Mouse (Mus musculus) midbrain, embryonic 10.5 days (tissue): ENCODE measurements around the gene Coasy. TPM values are rescaled to one million over a fixed set of nuclear protein-coding genes. Genes with fewer than 3 reads are reported as not detected.

Experiments
- DNase-seq: peaks from one replicate; pipeline ENCODE4 v3.0.0-alpha.2; 2017; ENCODE audit warnings: low spot score
- H3K27ac ChIP-seq: fragments of 300-500 bp; sonication (generic); replicated peaks from 2 replicates; pipeline ENCODE4 v1.5.1; 2016; ENCODE audit warnings: mild to moderate bottlenecking
- H3K27me3 ChIP-seq: fragments of 300-500 bp; sonication (generic); 2 replicates; pipeline ENCODE4 v1.6.1; 2016; ENCODE audit warnings: low read depth, mild to moderate bottlenecking; ENCODE audit not compliant: poor library complexity, severe bottlenecking
- H3K36me3 ChIP-seq: fragments of 300-500 bp; sonication (generic); 2 replicates; pipeline ENCODE4 v1.6.1; 2016; ENCODE audit warnings: mild to moderate bottlenecking, moderate library complexity
- H3K4me1 ChIP-seq: fragments of 300-500 bp; sonication (generic); 2 replicates; pipeline ENCODE4 v1.6.1; 2016
- H3K4me3 ChIP-seq: fragments of 300-500 bp; sonication (generic); 2 replicates; pipeline ENCODE4 v1.5.1; 2016; ENCODE audit warnings: mild to moderate bottlenecking, moderate library complexity
- H3K9me3 ChIP-seq: fragments of 300-500 bp; sonication (generic); replicated peaks from 2 replicates; pipeline ENCODE4 v1.6.1; 2016; ENCODE audit warnings: mild to moderate bottlenecking
- WGBS: fragments of 180-500 bp; shearing (Covaris S2); methylation state at CpG from one replicate; pipeline ENCODE4 v1.1.7; 2016; 5-methylcytosine and 5-hydroxymethylcytosine counted together
- polyA plus RNA-seq: library from polyadenylated mRNA; unstranded; fragments of >200 nt; fragmentation: Nextera tagmentation; extraction: Ambion mirVana; gene quantifications from 2 replicates; pipeline ENCODE4 v1.2.1, GENCODE M21; 2016

Gene Coasy
- polyA plus RNA-seq, 1 experiment from 2014 or later: 57.5 TPM

DNA sequence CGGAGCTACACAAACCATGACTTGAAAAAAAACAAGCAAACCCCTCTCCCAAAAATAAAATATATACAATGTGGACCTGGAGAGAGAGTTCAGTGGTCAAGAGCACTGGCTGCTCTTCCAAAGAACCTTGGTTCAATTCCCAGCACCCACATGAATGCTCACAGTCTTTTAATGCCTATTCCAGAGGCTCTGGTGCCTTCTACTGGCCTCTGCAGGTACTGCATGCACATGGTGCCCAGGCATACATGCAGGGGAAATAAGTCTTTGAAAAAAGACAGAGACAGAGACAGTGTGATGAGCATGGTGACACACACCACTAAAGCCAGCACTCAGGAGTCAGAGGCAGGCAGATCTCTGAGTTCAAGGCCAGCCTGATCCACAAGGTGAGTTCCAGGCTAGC lies 28.4 kb upstream of the Coasy start:
- no peaks in the 10 kb centered on the region for H3K9me3 ChIP-seq
- no peak for DNase-seq
- 97% methylated on average over 1 of the region's 1 CpGs for WGBS
- peaks cover 6% of the 10 kb centered on the region for H3K4me1 ChIP-seq
- H3K27me3 ChIP-seq: no peaks in the 10 kb centered on the region
- H3K4me3 ChIP-seq: no peak overlapping the region
- H3K36me3 ChIP-seq: peaks cover 93% of the 10 kb centered on the region
- H3K27ac ChIP-seq: no peak overlapping the region

DNA sequence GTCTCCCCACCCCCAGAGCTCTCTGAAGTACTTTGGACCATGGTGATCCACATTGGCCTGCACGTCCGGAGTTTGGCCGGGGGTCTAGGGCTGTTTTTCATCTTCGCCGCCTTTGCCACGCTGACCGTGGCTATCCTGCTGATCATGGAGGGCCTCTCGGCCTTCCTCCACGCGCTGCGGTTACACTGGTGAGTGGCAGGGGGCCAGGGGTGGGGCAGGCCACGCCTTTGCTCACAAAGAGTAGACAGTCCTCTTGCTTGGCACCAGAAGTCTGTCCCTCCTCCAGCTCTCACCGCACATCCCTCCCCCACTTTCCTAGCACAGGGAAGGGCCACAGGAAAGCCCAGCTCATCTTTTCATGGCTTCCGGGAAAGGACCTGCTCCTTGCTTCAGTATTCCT lies 26.9 kb upstream of the Coasy start:
- Histone ChIP-seq H3K27ac (no peak overlapping the region), H3K27me3 (no peaks in the 10 kb centered on the region), H3K36me3 (peaks cover 93% of the 10 kb centered on the region), H3K9me3 (no peaks in the 10 kb centered on the region), H3K4me3 (no peak overlapping the region), H3K4me1 (peaks cover 16% of the 10 kb centered on the region)
- DNase-seq: no peak
- WGBS: 90% methylated on average over 14 of the region's 14 CpGs

DNA sequence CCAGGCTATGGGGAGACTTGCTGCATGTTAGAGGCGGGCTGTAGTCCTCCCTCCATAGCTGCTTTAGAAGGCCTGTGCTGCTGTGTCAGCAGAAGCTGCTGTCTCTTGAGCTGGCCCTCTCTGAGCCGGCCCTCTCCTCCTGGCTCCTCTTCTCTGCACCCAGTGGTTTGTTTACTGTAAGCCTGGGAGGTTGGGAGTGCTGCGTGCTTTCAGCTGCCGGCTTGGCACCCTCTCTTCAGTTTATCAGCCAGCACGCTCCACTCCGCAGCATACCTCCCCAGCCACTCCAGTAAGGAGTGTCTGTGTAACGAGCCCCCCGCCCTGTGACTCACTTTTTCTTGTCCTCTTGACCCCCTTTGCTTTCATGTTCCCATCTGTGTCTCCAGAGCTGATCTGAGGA lies 25.5 kb upstream of the Coasy start:
- Histone ChIP-seq H3K4me3 (no peak overlapping the region), H3K9me3 (no peaks in the 10 kb centered on the region), H3K4me1 (peaks cover 16% of the 10 kb centered on the region), H3K27me3 (no peaks in the 10 kb centered on the region), H3K27ac (no peak overlapping the region), H3K36me3 (peaks cover 92% of the 10 kb centered on the region)
- WGBS: 60% methylated on average over 8 of the region's 8 CpGs
- DNase-seq: no peak

DNA sequence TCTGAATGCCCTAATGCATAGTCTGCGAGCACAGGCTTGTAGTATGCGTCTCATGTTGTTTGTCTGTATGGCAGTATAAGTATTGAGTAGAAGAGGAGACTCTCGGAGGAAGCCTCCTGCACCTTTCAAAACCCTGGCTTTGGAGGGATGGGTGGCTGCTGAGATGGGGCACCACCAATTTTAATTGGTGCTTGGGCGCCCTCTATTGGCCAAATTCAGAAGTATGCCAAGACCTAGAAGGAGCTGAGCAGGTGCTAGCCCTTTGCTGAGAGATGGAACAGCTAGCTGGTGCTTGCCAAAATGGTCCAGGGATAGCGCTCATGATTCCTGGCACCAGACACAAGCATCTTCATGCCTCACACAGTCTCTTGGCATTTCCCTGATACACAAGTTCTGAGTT lies 24.5 kb upstream of the Coasy start:
- H3K9me3 ChIP-seq: no peaks in the 10 kb centered on the region
- H3K27ac ChIP-seq: no peak overlapping the region
- peaks cover 92% of the 10 kb centered on the region for H3K36me3 ChIP-seq
- WGBS: 36% methylated on average over 5 of the region's 5 CpGs
- H3K4me3 ChIP-seq: no peak overlapping the region
- H3K27me3 ChIP-seq: no peaks in the 10 kb centered on the region
- peaks cover 17% of the 10 kb centered on the region for H3K4me1 ChIP-seq
- peak; percentile 72 for DNase-seq

DNA sequence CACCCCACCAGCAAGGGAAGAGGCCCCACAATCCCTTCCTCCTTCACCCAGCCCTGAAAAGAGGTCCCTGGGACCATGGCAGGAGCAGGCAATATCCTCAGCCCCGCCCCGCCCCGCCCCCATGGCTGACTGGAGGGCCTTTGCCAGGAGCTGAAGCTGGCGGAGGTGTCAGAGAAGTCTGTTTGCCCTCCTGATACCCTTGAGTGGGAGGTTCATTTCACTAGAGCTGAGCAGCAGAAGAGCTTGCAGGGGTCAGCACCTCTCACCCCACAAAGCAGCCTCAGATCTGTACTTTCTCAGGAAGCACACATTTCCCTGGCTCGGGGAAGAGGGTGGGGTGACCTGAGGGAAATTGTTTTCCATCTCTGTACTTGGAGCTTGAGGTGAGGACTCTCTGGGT lies 23.6 kb upstream of the Coasy start:
- H3K4me3 ChIP-seq: no peak overlapping the region
- WGBS: 74% methylated on average over 5 of the region's 5 CpGs
- peaks cover 26% of the 10 kb centered on the region for H3K4me1 ChIP-seq
- no peaks in the 10 kb centered on the region for H3K9me3 ChIP-seq
- DNase-seq: no peak
- H3K27me3 ChIP-seq: no peaks in the 10 kb centered on the region
- H3K27ac ChIP-seq: no peak overlapping the region
- H3K36me3 ChIP-seq: peaks cover 92% of the 10 kb centered on the region

DNA sequence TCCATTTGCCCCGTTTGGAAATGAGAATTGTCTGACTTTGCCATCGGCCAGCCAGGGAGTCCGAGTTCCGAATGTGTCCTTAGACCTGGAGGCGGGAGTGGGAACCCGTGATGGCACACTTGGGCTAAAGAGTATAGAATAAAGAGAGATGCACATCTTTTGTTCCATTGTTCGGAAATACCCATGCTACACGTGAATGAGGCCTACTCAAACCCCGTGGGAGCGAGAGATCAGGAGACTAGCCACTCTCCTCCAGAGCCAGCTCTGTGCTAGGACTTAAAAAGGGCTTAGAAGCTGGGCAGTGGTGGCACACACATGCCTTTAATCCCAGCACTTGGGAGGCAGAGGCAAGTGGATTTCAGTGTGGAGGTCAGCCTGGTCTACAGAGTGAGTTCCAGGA lies 22.9 kb upstream of the Coasy start:
- no peak for DNase-seq
- peaks cover 29% of the 10 kb centered on the region for H3K4me1 ChIP-seq
- no peaks in the 10 kb centered on the region for H3K9me3 ChIP-seq
- no peak overlapping the region for H3K4me3 ChIP-seq
- peaks cover 90% of the 10 kb centered on the region for H3K36me3 ChIP-seq
- no peaks in the 10 kb centered on the region for H3K27me3 ChIP-seq
- WGBS: 81% methylated on average over 10 of the region's 10 CpGs
- no peak overlapping the region; the same call in 1 of the 2 replicates for H3K27ac ChIP-seq

DNA sequence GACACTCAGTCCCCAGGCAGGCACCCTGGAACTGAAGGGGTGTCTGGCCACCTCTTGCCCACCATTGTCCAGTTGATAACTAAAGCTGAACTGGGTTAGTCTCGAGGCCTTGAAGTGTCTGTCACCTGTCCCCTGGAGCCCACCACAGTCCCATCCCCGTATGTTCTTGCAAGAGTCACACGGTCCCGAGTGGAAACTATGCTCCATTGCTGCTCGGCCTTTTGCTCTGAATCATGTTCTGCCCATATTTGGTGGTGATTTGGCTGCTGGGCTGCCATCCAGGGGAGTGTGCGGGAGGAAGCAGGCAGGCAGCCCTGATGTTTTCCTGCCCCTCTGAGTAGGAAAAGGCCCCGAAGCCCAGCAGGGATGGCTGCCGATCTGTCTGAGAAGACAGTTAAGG lies 22.2 kb upstream of the Coasy start:
- WGBS: 74% methylated on average over 8 of the region's 8 CpGs
- H3K27ac ChIP-seq: 0 out of 2 replicates have a peak overlapping the region, but pooled peaks have one; percentile 20
- peaks cover 83% of the 10 kb centered on the region for H3K36me3 ChIP-seq

DNA sequence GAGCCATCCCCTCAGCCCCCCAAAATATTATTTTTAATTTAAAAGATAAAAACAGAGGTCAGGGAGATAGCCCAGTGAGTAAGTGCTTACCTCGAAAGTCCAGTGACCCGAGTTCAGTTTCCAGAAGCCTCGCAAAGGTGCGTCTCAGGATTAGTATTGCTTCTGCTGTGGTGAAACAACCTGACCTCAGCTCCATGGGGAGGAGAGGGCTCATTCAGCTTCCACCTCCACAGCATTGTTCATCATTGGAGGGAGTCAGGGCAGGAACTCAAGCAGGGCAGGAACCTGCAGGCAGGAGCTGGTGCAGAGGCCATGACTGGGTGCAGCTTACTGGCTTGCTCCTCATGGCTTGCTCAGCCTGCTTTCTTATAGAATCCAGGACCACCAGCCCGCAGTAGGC lies 21.3 kb upstream of the Coasy start:
- 96% methylated on average over 5 of the region's 5 CpGs for WGBS
- Histone ChIP-seq H3K9me3 (no peaks in the 10 kb centered on the region), H3K27me3 (no peaks in the 10 kb centered on the region), H3K4me1 (peaks cover 30% of the 10 kb centered on the region), H3K4me3 (no peak overlapping the region), H3K36me3 (peaks cover 74% of the 10 kb centered on the region), H3K27ac (no peak overlapping the region)
- no peak for DNase-seq

More for the DNA sequence above, 22.2 kb upstream of the Coasy start:
- Histone ChIP-seq H3K9me3 (no peaks in the 10 kb centered on the region), H3K4me3 (no peak overlapping the region), H3K27me3 (no peaks in the 10 kb centered on the region), H3K4me1 (peaks cover 29% of the 10 kb centered on the region)
- DNase-seq: no peak

DNA sequence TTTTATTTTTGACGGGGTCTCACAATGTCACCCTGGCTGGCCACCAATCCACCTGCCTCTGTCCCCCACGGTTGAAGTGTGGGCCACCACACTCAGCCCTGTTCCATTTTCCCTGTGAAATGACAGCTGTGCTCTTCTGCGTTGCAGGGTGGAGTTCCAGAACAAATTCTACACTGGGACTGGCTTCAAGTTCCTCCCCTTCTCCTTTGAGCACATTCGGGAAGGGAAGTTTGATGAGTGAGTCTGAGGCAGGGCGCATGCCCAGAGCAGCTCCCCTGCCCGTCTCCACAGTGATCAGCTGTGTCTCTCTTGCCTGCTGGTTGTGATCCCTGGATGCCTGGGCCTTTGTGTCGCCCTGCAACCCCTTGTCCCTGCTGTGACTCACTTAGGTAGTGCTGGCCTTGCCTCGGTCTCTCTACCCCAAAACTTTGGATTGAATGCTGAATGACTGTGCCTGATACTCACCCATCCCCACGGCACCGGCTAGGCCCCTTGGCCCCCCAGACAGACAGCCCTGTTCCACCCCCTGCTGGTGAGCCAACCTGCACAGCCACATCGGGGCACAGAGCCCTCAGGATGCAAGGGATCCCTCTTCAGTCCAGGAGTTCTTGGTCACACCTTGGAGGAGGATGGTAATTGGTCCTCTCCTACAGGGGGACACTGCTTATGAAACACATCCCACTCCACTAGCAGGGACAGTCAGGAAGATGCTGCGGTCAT lies 20.0 kb upstream of the Coasy start:
- 75% methylated on average over 12 of the region's 12 CpGs for WGBS
- H3K4me3 ChIP-seq: no peak overlapping the region
- H3K27me3 ChIP-seq: no peaks in the 10 kb centered on the region
- H3K4me1 ChIP-seq: peaks cover 41% of the 10 kb centered on the region
- no peak for DNase-seq
- no peaks in the 10 kb centered on the region for H3K9me3 ChIP-seq
- no peak overlapping the region for H3K27ac ChIP-seq
- peaks cover 61% of the 10 kb centered on the region for H3K36me3 ChIP-seq

DNA sequence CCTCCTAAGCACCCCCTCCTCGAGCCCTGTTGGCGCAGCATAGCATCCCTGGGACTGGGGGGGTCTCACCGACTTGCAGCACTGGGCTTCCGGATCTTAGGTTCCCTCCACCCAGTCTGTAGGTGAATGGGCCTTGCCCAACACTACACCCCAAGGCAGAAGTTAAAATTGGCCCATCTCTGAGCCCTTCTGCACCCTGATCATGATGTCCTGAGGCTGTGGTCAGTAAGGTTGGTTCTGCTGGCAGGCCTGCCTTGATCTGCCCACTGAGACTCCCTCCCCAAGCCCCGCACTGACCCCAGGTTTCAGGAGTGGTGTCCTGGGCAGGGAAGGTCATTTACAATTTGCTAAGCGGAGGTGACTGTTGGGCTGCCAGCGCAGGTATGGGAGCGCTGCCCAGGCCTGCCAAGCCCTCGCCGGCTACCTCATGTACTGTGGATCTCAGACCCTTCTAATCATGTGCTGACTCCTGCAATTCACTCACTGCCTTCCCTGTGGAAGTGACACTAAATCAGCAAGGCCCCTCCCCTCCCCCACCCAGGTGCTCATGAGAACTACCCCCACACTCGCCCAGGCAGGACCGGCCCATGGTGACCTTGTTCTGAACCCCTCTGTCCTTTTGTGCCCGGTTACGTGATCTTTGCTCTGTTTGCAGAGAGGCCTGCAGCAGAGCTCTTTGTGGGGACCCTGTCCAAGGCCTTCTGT lies 19.2 kb upstream of the Coasy start:
- peak overlapping the region; percentile 49 for H3K27ac ChIP-seq
- DNase-seq: no peak

DNA sequence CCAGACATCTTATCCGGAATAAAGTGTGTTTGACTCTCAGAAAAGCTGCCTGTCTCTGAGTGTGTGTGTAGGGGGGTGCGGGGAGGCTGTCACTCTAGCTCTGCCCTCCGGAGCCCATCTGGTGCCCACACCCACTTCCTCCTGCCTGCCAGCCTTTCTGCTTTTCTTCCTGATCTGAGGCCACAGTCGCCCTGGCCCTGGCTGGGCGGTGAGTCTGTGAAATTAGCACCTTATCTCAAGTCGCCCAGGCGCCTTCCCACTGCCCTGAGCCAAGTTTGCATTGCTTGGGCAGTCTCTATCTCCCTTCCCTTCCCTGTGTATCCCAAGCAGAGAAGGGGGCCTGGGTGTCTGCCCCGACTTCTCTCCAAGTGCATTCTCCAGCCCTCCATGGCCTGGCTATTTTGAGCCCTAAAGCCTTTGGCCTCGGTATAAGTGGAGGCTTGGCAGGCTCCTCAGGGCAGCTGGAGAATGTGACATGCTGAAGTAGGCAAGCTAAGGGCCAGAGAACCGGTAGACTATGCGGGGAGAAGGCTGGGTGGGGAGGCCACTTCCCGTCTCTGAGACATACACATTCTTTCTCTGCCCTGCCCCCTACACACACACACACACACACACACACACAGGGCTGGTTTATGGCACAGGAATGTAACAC lies 18.6 kb upstream of the Coasy start:
- Histone ChIP-seq H3K27ac (peak overlapping the region; percentile 49), H3K4me1 (peaks cover 36% of the 10 kb centered on the region), H3K36me3 (peaks cover 52% of the 10 kb centered on the region), H3K9me3 (no peaks in the 10 kb centered on the region), H3K4me3 (no peak overlapping the region), H3K27me3 (peaks cover 15% of the 10 kb centered on the region)
- no peak for DNase-seq
- WGBS: 72% methylated on average over 12 of the region's 12 CpGs

More for the DNA sequence above, 19.2 kb upstream of the Coasy start:
- H3K4me1 ChIP-seq: peaks cover 41% of the 10 kb centered on the region
- peaks cover 8% of the 10 kb centered on the region; the same call in 1 of the 2 replicates for H3K27me3 ChIP-seq
- H3K9me3 ChIP-seq: no peaks in the 10 kb centered on the region
- WGBS: 86% methylated on average over 14 of the region's 14 CpGs
- no peak overlapping the region for H3K4me3 ChIP-seq
- H3K36me3 ChIP-seq: peaks cover 59% of the 10 kb centered on the region

DNA sequence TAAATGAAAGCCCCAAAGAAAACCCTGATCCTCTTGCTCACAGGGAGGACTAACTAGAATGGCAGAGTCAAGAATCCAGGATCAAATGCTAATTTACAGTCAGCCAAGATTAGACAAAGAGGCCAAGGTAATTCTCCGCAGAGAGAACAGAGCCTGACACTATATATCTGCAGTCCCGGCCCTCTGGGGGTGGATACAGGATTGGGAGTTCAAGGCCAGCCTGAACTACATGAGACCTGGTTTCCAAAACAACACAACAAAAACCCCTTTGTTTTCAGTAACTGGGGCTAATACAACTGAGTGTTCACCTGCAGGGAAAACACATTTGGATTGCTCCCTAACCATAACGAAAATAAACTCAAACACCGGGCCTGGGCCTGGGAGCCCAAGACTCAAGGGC lies 17.9 kb upstream of the Coasy start:
- Histone ChIP-seq H3K27me3 (peaks cover 21% of the 10 kb centered on the region), H3K9me3 (no peaks in the 10 kb centered on the region), H3K27ac (no peak overlapping the region), H3K4me1 (peaks cover 34% of the 10 kb centered on the region), H3K36me3 (peaks cover 46% of the 10 kb centered on the region), H3K4me3 (no peak overlapping the region)
- 87% methylated on average over 4 of the region's 4 CpGs for WGBS
- DNase-seq: no peak

DNA sequence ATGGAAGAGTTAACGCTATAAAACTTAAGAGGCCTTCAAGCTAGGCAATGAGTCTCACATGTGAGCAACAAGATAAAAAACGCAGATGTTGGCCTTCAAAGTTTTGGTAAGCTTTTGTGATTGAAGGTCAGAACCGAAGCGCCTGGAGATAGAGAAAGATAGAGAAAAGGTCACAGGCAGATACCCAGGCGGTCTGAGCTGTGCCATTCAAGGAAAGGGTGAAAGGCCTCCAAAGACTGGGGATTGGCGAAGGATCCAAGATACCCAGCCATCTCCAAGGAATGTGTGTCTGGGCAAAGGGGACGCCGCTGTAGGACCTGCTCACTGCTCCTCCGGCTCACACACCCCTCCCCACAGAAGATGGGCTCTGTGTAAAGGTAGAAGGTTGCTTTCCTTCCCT lies 17.4 kb upstream of the Coasy start:
- Histone ChIP-seq H3K9me3 (no peaks in the 10 kb centered on the region), H3K4me3 (no peak overlapping the region), H3K36me3 (peaks cover 40% of the 10 kb centered on the region), H3K27ac (no peak overlapping the region), H3K27me3 (peaks cover 21% of the 10 kb centered on the region), H3K4me1 (peaks cover 31% of the 10 kb centered on the region)
- no peak for DNase-seq
- 93% methylated on average over 9 of the region's 9 CpGs for WGBS
